Mouse (Mus musculus) inflammation-experienced regulatory T-cells, adult 6 months (primary cell): ENCODE measurements around the gene Gm9837. TPM values are rescaled to one million over a fixed set of nuclear protein-coding genes. Genes with fewer than 3 reads are reported as not detected.

Experiments
- ATAC-seq: one replicate; pipeline ENCODE4 v1.8.0; 2017
- polyA plus RNA-seq, 3 experiments: library from polyadenylated mRNA; unstranded; fragments of 100-300 nt; shearing (Covaris generic); gene quantifications; one replicate each; pipeline ENCODE4 v1.2.1; 2017

Gene Gm9837
- polyA plus RNA-seq, 3 experiments from 2014 or later, result not detected

DNA sequence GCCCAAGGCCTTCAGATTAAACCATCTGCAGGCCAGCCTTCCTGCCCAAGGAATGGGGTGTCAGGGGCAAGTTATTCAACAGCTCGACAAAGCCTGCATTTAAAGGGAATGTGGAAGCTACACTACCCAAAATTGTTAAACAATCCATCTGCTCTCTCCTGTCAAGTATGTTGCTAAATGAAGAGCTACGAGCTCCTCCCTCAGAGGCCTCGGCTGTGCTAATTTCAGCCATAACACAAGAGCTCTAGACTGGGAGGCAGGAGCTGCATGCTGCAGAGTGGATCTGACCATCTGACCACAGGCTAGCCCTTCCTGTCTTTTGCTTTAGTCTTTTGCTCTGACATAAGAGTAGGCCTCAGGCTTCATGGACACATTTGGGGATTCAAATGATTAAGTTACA is 45.0 kb downstream of the Gm9837 start:
- no peak for ATAC-seq

DNA sequence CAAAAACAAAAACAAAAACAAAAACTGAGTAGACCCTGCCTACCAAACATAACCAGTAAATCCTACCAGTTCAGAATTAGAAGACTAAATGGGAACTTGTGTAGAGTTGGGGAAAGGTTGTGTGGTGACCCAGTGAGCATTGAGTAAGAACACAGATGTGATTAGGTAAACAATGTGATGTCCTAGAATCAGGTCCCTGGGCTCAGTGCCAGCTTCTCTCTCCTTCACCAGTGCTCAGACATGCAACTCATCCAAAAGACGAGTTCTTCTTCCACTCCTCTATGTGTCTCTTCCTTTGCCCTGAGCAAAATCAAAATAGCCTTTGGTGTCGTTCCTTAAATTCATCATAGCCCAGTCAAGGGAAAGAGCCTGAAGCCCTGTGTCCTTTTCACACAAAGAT is 45.5 kb downstream of the Gm9837 start:
- ATAC-seq, result no peak

DNA sequence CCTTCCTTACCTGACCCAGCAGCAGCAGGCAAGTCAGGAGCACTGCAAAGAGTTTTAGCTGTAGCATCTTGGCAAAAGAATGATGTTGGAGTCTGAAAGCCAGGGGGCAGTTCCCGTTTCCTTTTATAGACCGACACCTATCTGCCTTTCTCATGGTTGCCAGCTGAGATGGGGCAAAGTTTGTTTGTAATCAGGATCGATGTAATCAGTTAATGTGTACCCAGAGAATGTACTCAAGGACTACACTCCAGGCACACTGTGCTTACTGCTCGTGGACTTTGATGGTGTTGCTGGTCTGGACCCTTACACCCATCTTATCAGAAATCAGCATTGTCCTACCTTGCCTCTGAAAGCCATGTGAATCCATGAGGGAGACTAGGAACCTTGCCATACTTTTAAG is 47.2 kb downstream of the Gm9837 start, which contains the start of gene Leap2:
TSS of gene Leap2 (minus strand) at position 135 of the 400 bp plus-strand sequence.
- ATAC-seq, result no peak

Other genes starting within 250 kb of the Gm9837 start
- 10 to 100 TPM; 30.1 to 36.3 (median 35.3) TPM for gene Hspa4, start 170.0 kb downstream of the Gm9837 start, polyA plus RNA-seq
- gene Zcchc10, start 145.8 kb downstream of the Gm9837 start, polyA plus RNA-seq, result 10 to 100 TPM; 29.3 to 29.9 (median 29.4) TPM
- gene Aff4, start 119.6 kb downstream of the Gm9837 start, polyA plus RNA-seq, result 10 to 100 TPM; 11.3 to 18.2 (median 14.1) TPM
- under 1 TPM in 2 of 3 experiments, not detected in 1; 0.67 to 0.96 TPM for gene Leap2, start 47.3 kb downstream of the Gm9837 start, polyA plus RNA-seq
- gene Uqcrq, start 39.6 kb downstream of the Gm9837 start, polyA plus RNA-seq, result 100 to 1,000 TPM; 384 to 446 (median 387) TPM
- gene Gdf9, start 39.5 kb downstream of the Gm9837 start, polyA plus RNA-seq, result not detected
- gene Gm10447, start 13.4 kb downstream of the Gm9837 start, polyA plus RNA-seq, result not detected
- gene Shroom1, start 13.3 kb downstream of the Gm9837 start, polyA plus RNA-seq, result under 1 TPM in 1 of 3 experiments, not detected in 2; 0.10 TPM
- not detected for gene Gm9945, start 9.7 kb upstream of the Gm9837 start, polyA plus RNA-seq
- not detected for gene Sowaha, start 9.8 kb upstream of the Gm9837 start, polyA plus RNA-seq
- 1 to 10 TPM; 1.1 to 1.2 (median 1.1) TPM for gene Sept8, start 48.8 kb upstream of the Gm9837 start, polyA plus RNA-seq
- 10 to 100 TPM in 2 of 3 experiments, 1 to 10 TPM in 1; 5.5 to 11.6 (median 11.6) TPM for gene Kif3a, start 96.9 kb upstream of the Gm9837 start, polyA plus RNA-seq
- gene Il4, start 148.2 kb upstream of the Gm9837 start, polyA plus RNA-seq, result 10 to 100 TPM in 2 of 3 experiments, 1 to 10 TPM in 1; 3.1 to 26.5 (median 14.7) TPM
- not detected for gene Il13, start 164.2 kb upstream of the Gm9837 start, polyA plus RNA-seq
- 10 to 100 TPM; 47.3 to 53.7 (median 48.6) TPM for gene Rad50, start 236.8 kb upstream of the Gm9837 start, polyA plus RNA-seq